Mouse (Mus musculus): ENCODE results near the gene Sun1. TPM values are rescaled to one million over a fixed set of nuclear protein-coding genes. Genes with fewer than 3 reads are reported as not detected.

Sun1 gene
- polyA plus RNA-seq, 2 experiments = 53.7 to 65.3 TPM

GRCm38 (mm10) chr5:139200770-139201569, 533 bp downstream of the Sun1 start:
- no peak for TF ChIP-seq POLR2A (IDR thresholded peaks at IDR 0.05; ENCODE audit: borderline replicate concordance, extremely low read depth, insufficient read depth, insufficient read length)
- H3K9ac ChIP-seq (ENCODE audit: low read depth, low read length, severe bottlenecking) = peak overlapping the region; percentile 82
- H3K4me2 ChIP-seq (replicated peaks; ENCODE audit: low read depth, low read length, severe bottlenecking) = peak overlapping the region; percentile 89
- no peak for DNase-seq (ENCODE audit: low spot score)
- no peak; the same call in 1 of the 2 replicates for ATAC-seq (ENCODE audit: low FRiP score, low read depth)
- H3K36me3 ChIP-seq (ENCODE audit: control insufficient read depth, insufficient read depth, low read length) = no peaks in the 10 kb centered on the region
- no peaks in the 10 kb centered on the region for H3K9me3 ChIP-seq (ENCODE audit: control insufficient read depth, low read length)
- H3K27ac ChIP-seq (replicated peaks; ENCODE audit: low read depth, low read length) = peak overlapping the region; percentile 58
- peak overlapping the region; percentile 91 for H3K4me3 ChIP-seq (replicated peaks; ENCODE audit: low read length)
- H3K27me3 ChIP-seq (ENCODE audit: control insufficient read depth, insufficient read depth, low read length) = no peaks in the 10 kb centered on the region
- peaks cover 8% of the 10 kb centered on the region for H3K4me1 ChIP-seq (ENCODE audit: control insufficient read depth, insufficient read depth, low read length)
- 4% methylated on average over 39 of the region's 57 CpGs for WGBS

GRCm38 (mm10) chr5:139202127-139202526, 1.7 kb downstream of the Sun1 start:
- H3K9me3 ChIP-seq (ENCODE audit: control insufficient read depth, low read length) = no peaks in the 10 kb centered on the region
- H3K4me1 ChIP-seq (ENCODE audit: control insufficient read depth, insufficient read depth, low read length) = peaks cover 8% of the 10 kb centered on the region
- no peak overlapping the region for H3K9ac ChIP-seq (ENCODE audit: low read depth, low read length, severe bottlenecking)
- H3K27ac ChIP-seq (replicated peaks; ENCODE audit: low read depth, low read length) = no peak overlapping the region
- 81% methylated on average over 11 of the region's 11 CpGs for WGBS
- H3K36me3 ChIP-seq (ENCODE audit: control insufficient read depth, insufficient read depth, low read length) = no peaks in the 10 kb centered on the region
- DNase-seq (ENCODE audit: low spot score) = no peak
- H3K27me3 ChIP-seq (ENCODE audit: control insufficient read depth, insufficient read depth, low read length) = no peaks in the 10 kb centered on the region
- no peak for TF ChIP-seq POLR2A (IDR thresholded peaks at IDR 0.05; ENCODE audit: borderline replicate concordance, extremely low read depth, insufficient read depth, insufficient read length)
- no peak overlapping the region; the same call in 1 of the 2 replicates for H3K4me3 ChIP-seq (replicated peaks; ENCODE audit: low read length)
- peak overlapping the region; percentile 89 for H3K4me2 ChIP-seq (replicated peaks; ENCODE audit: low read depth, low read length, severe bottlenecking)
- ATAC-seq (ENCODE audit: low FRiP score, low read depth) = no peak

- no peak for TF ChIP-seq POLR2A (IDR thresholded peaks at IDR 0.05; ENCODE audit: borderline replicate concordance, extremely low read depth, insufficient read depth, insufficient read length)
- H3K9me3 ChIP-seq (ENCODE audit: control insufficient read depth, low read length) = no peaks in the 10 kb centered on the region
- H3K36me3 ChIP-seq (ENCODE audit: control insufficient read depth, insufficient read depth, low read length) = 0 out of 2 replicates have a peak, but pooled peaks cover 4% of the 10 kb centered on the region
- no peaks in the 10 kb centered on the region for H3K27me3 ChIP-seq (ENCODE audit: control insufficient read depth, insufficient read depth, low read length)
- H3K9ac ChIP-seq (ENCODE audit: low read depth, low read length, severe bottlenecking) = no peak overlapping the region
- WGBS = 85% methylated on average over 5 of the region's 5 CpGs
- H3K4me1 ChIP-seq (ENCODE audit: control insufficient read depth, insufficient read depth, low read length) = peaks cover 8% of the 10 kb centered on the region
- no peak overlapping the region for H3K4me2 ChIP-seq (replicated peaks; ENCODE audit: low read depth, low read length, severe bottlenecking)
- DNase-seq (ENCODE audit: low spot score) (no peak), ATAC-seq (ENCODE audit: low FRiP score, low read depth) (no peak)
- no peak overlapping the region for H3K4me3 ChIP-seq (replicated peaks; ENCODE audit: low read length)
- no peak overlapping the region for H3K27ac ChIP-seq (replicated peaks; ENCODE audit: low read depth, low read length)
These were observed 2.9 kb downstream of the Sun1 start for GRCm38 (mm10) chr5:139203312-139203711.

GRCm38 (mm10) chr5:139206081-139206480, 5.6 kb downstream of the Sun1 start:
- TF ChIP-seq POLR2A (IDR thresholded peaks at IDR 0.05; ENCODE audit: borderline replicate concordance, extremely low read depth, insufficient read depth, insufficient read length) = no peak
- no peak for ATAC-seq (ENCODE audit: low FRiP score, low read depth)
- H3K9me3 ChIP-seq (ENCODE audit: control insufficient read depth, low read length) = no peaks in the 10 kb centered on the region
- H3K36me3 ChIP-seq (ENCODE audit: control insufficient read depth, insufficient read depth, low read length) = peaks cover 10% of the 10 kb centered on the region; the same call in 1 of the 2 replicates
- H3K4me1 ChIP-seq (ENCODE audit: control insufficient read depth, insufficient read depth, low read length) = peaks cover 8% of the 10 kb centered on the region
- H3K4me3 ChIP-seq (replicated peaks; ENCODE audit: low read length) = no peak overlapping the region
- H3K27me3 ChIP-seq (ENCODE audit: control insufficient read depth, insufficient read depth, low read length) = no peaks in the 10 kb centered on the region
- H3K9ac ChIP-seq (ENCODE audit: low read depth, low read length, severe bottlenecking) = no peak overlapping the region
- DNase-seq (ENCODE audit: low spot score) = no peak
- no peak overlapping the region for H3K4me2 ChIP-seq (replicated peaks; ENCODE audit: low read depth, low read length, severe bottlenecking)
- 60% methylated on average over 4 of the region's 4 CpGs for WGBS
- no peak overlapping the region for H3K27ac ChIP-seq (replicated peaks; ENCODE audit: low read depth, low read length)

GRCm38 (mm10) chr5:139206525-139206924, 6.1 kb downstream of the Sun1 start:
- DNase-seq (ENCODE audit: low spot score) = no peak
- H3K9me3 ChIP-seq (ENCODE audit: control insufficient read depth, low read length) = no peaks in the 10 kb centered on the region
- WGBS = 72% methylated on average over 7 of the region's 7 CpGs
- H3K4me2 ChIP-seq (replicated peaks; ENCODE audit: low read depth, low read length, severe bottlenecking) = no peak overlapping the region
- no peak overlapping the region for H3K4me3 ChIP-seq (replicated peaks; ENCODE audit: low read length)
- H3K27me3 ChIP-seq (ENCODE audit: control insufficient read depth, insufficient read depth, low read length) = no peaks in the 10 kb centered on the region
- H3K9ac ChIP-seq (ENCODE audit: low read depth, low read length, severe bottlenecking) = no peak overlapping the region
- H3K36me3 ChIP-seq (ENCODE audit: control insufficient read depth, insufficient read depth, low read length) = peaks cover 10% of the 10 kb centered on the region; the same call in 1 of the 2 replicates
- no peak for ATAC-seq (ENCODE audit: low FRiP score, low read depth)
- no peak for TF ChIP-seq POLR2A (IDR thresholded peaks at IDR 0.05; ENCODE audit: borderline replicate concordance, extremely low read depth, insufficient read depth, insufficient read length)
- H3K27ac ChIP-seq (replicated peaks; ENCODE audit: low read depth, low read length) = no peak overlapping the region
- H3K4me1 ChIP-seq (ENCODE audit: control insufficient read depth, insufficient read depth, low read length) = peaks cover 5% of the 10 kb centered on the region
